Mouse (Mus musculus) common myeloid progenitor, adult 5-6 weeks (primary cell): ENCODE results near the gene Cant1. TPM values are rescaled to one million over a fixed set of nuclear protein-coding genes. Genes with fewer than 3 reads are reported as not detected.
"Not testable (repeated sequence)": the region's sequence is repeated elsewhere in the genome, so short reads cannot be mapped to it uniquely, and the experiment has no call there.

ENCODE experiments used
- ATAC-seq: replicated peaks from 2 replicates; pipeline ENCODE4 v1.8.0; 2016; ENCODE audit warnings: low read depth, mild to moderate bottlenecking, moderate TSS enrichment, inconsistent platforms; ENCODE audit not compliant: poor library complexity, severe bottlenecking
- total RNA-seq: library from RNA; stranded (forward); fragments of 200-1000, 187-1606 nt; gene quantifications from 2 replicates; pipeline ENCODE4 v1.2.3, GENCODE M21; 2017

Cant1 gene
- total RNA-seq, 1 experiment from 2014 or later, result 21.0 TPM

GRCm38 (mm10) chr11:118410073-118410444 is 8.8 kb downstream of the Cant1 start:
- ATAC-seq, result no peak

- no peak for ATAC-seq
Observed at GRCm38 (mm10) chr11:118409106-118410072, 9.5 kb downstream of the Cant1 start.

GRCm38 (mm10) chr11:118408051-118408740 is 10.7 kb downstream of the Cant1 start:
- ATAC-seq, result no peak

GRCm38 (mm10) chr11:118407318-118407910 is 11.5 kb downstream of the Cant1 start:
- no peak for ATAC-seq

- ATAC-seq, result no peak
Observed at GRCm38 (mm10) chr11:118406521-118406920, 12.4 kb downstream of the Cant1 start.

GRCm38 (mm10) chr11:118405311-118405710 is 13.6 kb downstream of the Cant1 start:
- no peak for ATAC-seq

GRCm38 (mm10) chr11:118403951-118404899 is 14.7 kb downstream of the Cant1 start:
- no peak for ATAC-seq

GRCm38 (mm10) chr11:118403183-118403582 is 15.7 kb downstream of the Cant1 start:
- ATAC-seq, result no peak

- ATAC-seq, result peak; percentile 77
Observed at GRCm38 (mm10) chr11:118401760-118402280, 17.1 kb downstream of the Cant1 start, which contains the start of gene Lgals3bp. Gene Lgals3bp, minus strand, starts transcription at chr11:118402092.

GRCm38 (mm10) chr11:118401195-118401594 is 17.7 kb downstream of the Cant1 start:
- no peak for ATAC-seq

GRCm38 (mm10) chr11:118400566-118400936 is 18.3 kb downstream of the Cant1 start:
- peak; percentile 45 for ATAC-seq

- peak; percentile 27 for ATAC-seq
Observed at GRCm38 (mm10) chr11:118399891-118400565, 18.9 kb downstream of the Cant1 start.

GRCm38 (mm10) chr11:118397806-118398530 is 20.9 kb downstream of the Cant1 start:
- no peak for ATAC-seq

GRCm38 (mm10) chr11:118394538-118394937 is 24.3 kb downstream of the Cant1 start:
- ATAC-seq, result no peak

GRCm38 (mm10) chr11:118393991-118394390 is 24.9 kb downstream of the Cant1 start:
- no peak for ATAC-seq

- ATAC-seq, result not testable (repeated sequence)
Observed at GRCm38 (mm10) chr11:118387816-118388215, 31.1 kb downstream of the Cant1 start.

- peak; percentile 99 for ATAC-seq
Observed at GRCm38 (mm10) chr11:118379251-118380009, 39.5 kb downstream of the Cant1 start.
